In the genomic region with DNA sequence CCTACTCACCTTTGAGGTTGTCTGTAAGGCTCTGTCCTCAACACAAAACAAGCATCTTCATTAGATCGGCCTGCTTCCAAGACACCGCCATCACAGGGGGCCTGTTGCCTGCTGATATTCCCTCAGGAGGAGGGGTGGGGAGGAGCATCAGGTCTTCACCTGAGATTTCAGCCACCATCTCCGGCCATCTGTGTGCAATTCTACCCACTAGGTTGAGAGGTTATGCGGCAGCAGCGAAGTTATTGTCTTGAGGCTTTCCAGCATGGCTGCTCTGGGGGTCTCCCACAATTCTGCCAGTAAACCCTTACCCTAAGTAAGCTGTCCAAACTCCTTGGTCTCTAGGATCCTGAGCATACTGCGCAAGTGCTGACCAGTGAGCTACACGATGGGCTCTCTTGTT, we compare ENCODE assay signal across 8 mouse cellular contexts. TPM values are rescaled to one million over a fixed set of nuclear protein-coding genes. Genes with fewer than 3 reads are reported as not detected.
DNase-seq lines count a peak whose midpoint lies in the region; ATAC-seq lines count a peak whose summit lies in the region.

Aktip (minus strand) TSS at position 101 of the 400 bp plus-strand sequence.

- no peak within 1 kb of the TSS for H3K9ac ChIP-seq in neural tube, embryonic 14.5 days (replicated peaks; ENCODE audit: low read depth, low read length)

- 94% methylated on average over 7 of the region's 7 CpGs for WGBS in neural tube, embryonic 14.5 days

- no peak within 1 kb of the TSS for H3K27ac ChIP-seq in neural tube, embryonic 14.5 days (ENCODE audit: low read depth, low read length)

- no peaks in the 10 kb centered on the region for H3K27me3 ChIP-seq in neural tube, embryonic 14.5 days (ENCODE audit: control insufficient read depth, insufficient read depth, low read length)

- no peak within 1 kb of the TSS for H3K4me3 ChIP-seq in neural tube, embryonic 14.5 days (ENCODE audit: low read depth, low read length)

- ATAC-seq in common myeloid progenitor, adult 5-6 weeks (replicated peaks; ENCODE audit: low read depth, poor library complexity, severe bottlenecking): no peak
- ATAC-seq in neural tube, embryonic 14.5 days (ENCODE audit: low read depth): no peak

- no peak within 1 kb of the TSS for H3K4me2 ChIP-seq in neural tube, embryonic 14.5 days (ENCODE audit: low read depth, low read length)

- H3K9me3 ChIP-seq in neural tube, embryonic 14.5 days (ENCODE audit: control insufficient read depth, low read length): no peaks in the 10 kb centered on the region

- no peaks in the 10 kb centered on the region for H3K36me3 ChIP-seq in neural tube, embryonic 14.5 days (ENCODE audit: control insufficient read depth, insufficient read depth, low read length)

- no peak for DNase-seq in left cerebral cortex, adult 18-20 months (ENCODE audit: low spot score in 2 of 2)
- no peak for DNase-seq in left cerebral cortex, adult 11 months (ENCODE audit: low spot score)
- DNase-seq in heart, adult 8-10 months (ENCODE audit: low spot score): no peak
- DNase-seq in layer of hippocampus, postnatal 10 days (ENCODE audit: low spot score in 2 of 2): no peak
- DNase-seq in urinary bladder, adult 18-20 months (ENCODE audit: low spot score in 2 of 2): no peak
- no peak for DNase-seq in kidney, adult 9 months

- H3K4me1 ChIP-seq in neural tube, embryonic 14.5 days (ENCODE audit: control insufficient read depth, insufficient read depth, low read length): no peaks in the 10 kb centered on the region

RNA-seq across cellular contexts. Expression of gene Aktip, which starts in this region (rescaled TPM):
- total RNA-seq in left cerebral cortex, adult 18-20 months (2021): 100 to 1,000 TPM; 137 to 138 TPM
- total RNA-seq in common myeloid progenitor, adult 5-6 weeks (2017): 11.4 and 14.8 TPM in 2 replicates
- total RNA-seq in heart, adult 8-10 months (2022): 10 to 100 TPM; 60.2 to 65.7 (median 62.4) TPM
- 10 to 100 TPM; 62.6 to 73.8 TPM for total RNA-seq in layer of hippocampus, postnatal 10 days (2021)
- polyA plus RNA-seq in neural tube, embryonic 14.5 days (2014; fragmentation: Nextera tagmentation; extraction: Ambion mirVana): 116 and 118 TPM in 2 replicates
